In genomic region chr2:170175190-170175589, GRCm38 (mm10) we compare ENCODE assay signal across 11 mouse cellular contexts. TPM values are rescaled to one million over a fixed set of nuclear protein-coding genes. Genes with fewer than 3 reads are reported as not detected.
DNase-seq lines count a peak whose midpoint lies in the region; ATAC-seq and TF ChIP-seq lines count a peak whose summit lies in the region.
"Had no signal": no experiment of that assay in that cellular context is flagged by ENCODE, and none has a peak within 500 bp of the region (broad histone marks: within the 10 kb centered on the region; RNA-seq: fewer than 3 reads in every experiment).

No protein-coding gene starts in this region.

- H3K4me3 ChIP-seq in gastrocnemius, adult 2 months: no peak overlapping the region
- H3K4me3 ChIP-seq in stomach, embryonic 15.5 days (replicated peaks): no peak overlapping the region
- H3K4me3 ChIP-seq in stomach, postnatal 0 days (ENCODE audit: low read depth, low read length): no peak overlapping the region

- no peak overlapping the region for H3K4me2 ChIP-seq in stomach, embryonic 15.5 days
- H3K4me2 ChIP-seq in stomach, postnatal 0 days (replicated peaks; ENCODE audit: low read depth): no peak overlapping the region

- WGBS in stomach, embryonic 15.5 days: 75% methylated on average over 3 of the region's 3 CpGs
- WGBS in stomach, postnatal 0 days: 71% methylated on average over 3 of the region's 3 CpGs

- no peaks in the 10 kb centered on the region for H3K27me3 ChIP-seq in stomach, embryonic 15.5 days (replicated peaks)
- no peaks in the 10 kb centered on the region for H3K27me3 ChIP-seq in stomach, postnatal 0 days (ENCODE audit: control insufficient read depth, insufficient read depth, low read length)

- TF ChIP-seq EP300 in stomach, postnatal 0 days (optimal IDR thresholded peaks at IDR 0.05): no peak

- no peaks in the 10 kb centered on the region for H3K9me3 ChIP-seq in stomach, embryonic 15.5 days
- no peaks in the 10 kb centered on the region for H3K9me3 ChIP-seq in stomach, postnatal 0 days (ENCODE audit: control insufficient read depth, low read length)

- H3K9ac ChIP-seq in stomach, embryonic 15.5 days: no peak overlapping the region
- H3K9ac ChIP-seq in stomach, postnatal 0 days (ENCODE audit: low read length): no peak overlapping the region

- TF ChIP-seq CTCF in gastrocnemius, adult 2 months (IDR thresholded peaks at IDR 0.05): no peak
- no peak for TF ChIP-seq CTCF in stomach, postnatal 0 days (IDR thresholded peaks at IDR 0.05; ENCODE audit: low read depth)

- no peaks in the 10 kb centered on the region for H3K36me3 ChIP-seq in stomach, embryonic 15.5 days
- no peaks in the 10 kb centered on the region for H3K36me3 ChIP-seq in stomach, postnatal 0 days (ENCODE audit: control insufficient read depth, insufficient read depth, low read length)

- no peak for ATAC-seq in stomach, embryonic 15.5 days (ENCODE audit: insufficient read depth, low FRiP score, low read depth)
- no peak for ATAC-seq in stomach, postnatal 0 days (ENCODE audit: low FRiP score, low TSS enrichment)
- no peak for ATAC-seq in monocyte, adult 5-6 weeks (replicated peaks; ENCODE audit: insufficient number of reproducible peaks, low FRiP score, low TSS enrichment, poor library complexity, severe bottlenecking)

- DNase-seq in gastrocnemius, adult 2 months: no peak
- no peak for DNase-seq in gastrocnemius, adult 18-20 months (ENCODE audit: low spot score)
- DNase-seq in kidney, adult 9 months: peak; percentile 19
- no peak for DNase-seq in kidney, adult 18-20 months
- no peak for DNase-seq in stomach, postnatal 0 days (ENCODE audit: low spot score)
- no peak for DNase-seq in cerebellum, adult 18-20 months
- DNase-seq: gastrocnemius, postnatal 10 days; layer of hippocampus, postnatal 36 days; right cerebral cortex, postnatal 4 days had no signal

- peaks cover 25% of the 10 kb centered on the region for H3K4me1 ChIP-seq in stomach, embryonic 15.5 days
- peaks cover 7% of the 10 kb centered on the region; the same call in 1 of the 2 replicates for H3K4me1 ChIP-seq in stomach, postnatal 0 days (replicated peaks; ENCODE audit: control insufficient read depth, insufficient read depth)

- intact Hi-C loops in gastrocnemius, adult 2 months (cut with DNase I): no loop called here

- H3K27ac ChIP-seq in gastrocnemius, adult 2 months: peak overlapping the region; percentile 40; the same call in 1 of the 2 replicates
- 0 out of 2 replicates have a peak overlapping the region, but pooled peaks have one; percentile 9 for H3K27ac ChIP-seq in stomach, embryonic 15.5 days
- no peak overlapping the region for H3K27ac ChIP-seq in stomach, postnatal 0 days (replicated peaks)

RNA-seq across cellular contexts. Expression of gene Zfp217, which starts 27.3 kb away (rescaled TPM):
- 1 to 10 TPM; 5.6 to 8.1 TPM for total RNA-seq in gastrocnemius, adult 2 months (2021)
- total RNA-seq in gastrocnemius, adult 18-20 months (2021): 1 to 10 TPM; 3.8 to 5.5 TPM
- polyA plus RNA-seq in stomach, embryonic 15.5 days (2015; fragmentation: Nextera tagmentation; extraction: Ambion mirVana): 3.9 and 4.0 TPM in 2 replicates
- polyA plus RNA-seq in stomach, postnatal 0 days (2015; fragmentation: Nextera tagmentation; extraction: Ambion mirVana): 1.5 and 1.7 TPM in 2 replicates
- total RNA-seq in monocyte, adult 5-6 weeks (2017): 28.3 to 57.4 TPM (median 42.9 TPM) in 3 replicates
